Mouse (Mus musculus): ENCODE data around the gene Inha. TPM values are rescaled to one million over a fixed set of nuclear protein-coding genes. Genes with fewer than 3 reads are reported as not detected.

Gene Inha
- polyA plus RNA-seq, 1 experiment from 2014 or later = 10.7 TPM

DNA sequence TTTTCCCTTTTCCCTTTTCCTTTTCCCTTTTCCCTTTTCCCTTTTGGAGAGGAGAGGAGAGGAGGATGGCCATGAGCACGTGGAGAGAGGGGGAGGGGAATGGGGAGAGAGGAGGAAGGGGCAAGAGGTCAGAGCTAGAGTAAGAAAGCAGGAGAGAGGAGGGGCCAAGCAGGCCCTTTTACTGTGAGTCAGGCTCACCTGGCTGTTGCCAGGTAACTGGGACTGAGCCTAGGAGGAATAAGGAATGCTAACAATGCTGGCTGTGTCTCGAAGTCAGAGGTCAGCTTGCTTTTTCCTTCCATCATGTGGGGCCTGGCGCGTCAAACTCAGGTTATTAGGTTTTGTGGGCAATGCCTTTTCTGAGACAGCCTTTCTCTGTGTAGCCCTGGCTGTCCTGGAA, 11.1 kb downstream of the Inha start:
- Histone ChIP-seq H3K27me3 (ENCODE audit: insufficient read depth, low read length) (no peaks in the 10 kb centered on the region), H3K4me3 (ENCODE audit: low read length) (no peak overlapping the region), H3K4me1 (ENCODE audit: insufficient read depth, low read length) (peaks cover 16% of the 10 kb centered on the region), H3K9ac (replicated peaks; ENCODE audit: low read length) (no peak overlapping the region), H3K4me2 (replicated peaks; ENCODE audit: low read depth, low read length) (no peak overlapping the region), H3K27ac (ENCODE audit: low read length) (peak overlapping the region; percentile 20; the same call in 1 of the 2 replicates), H3K9me3 (ENCODE audit: low read length) (no peaks in the 10 kb centered on the region), H3K36me3 (ENCODE audit: insufficient read depth, low read length) (no peaks in the 10 kb centered on the region)
- WGBS = 68% methylated on average over 3 of the region's 4 CpGs
- no peak for ATAC-seq (ENCODE audit: low FRiP score, low TSS enrichment)

DNA sequence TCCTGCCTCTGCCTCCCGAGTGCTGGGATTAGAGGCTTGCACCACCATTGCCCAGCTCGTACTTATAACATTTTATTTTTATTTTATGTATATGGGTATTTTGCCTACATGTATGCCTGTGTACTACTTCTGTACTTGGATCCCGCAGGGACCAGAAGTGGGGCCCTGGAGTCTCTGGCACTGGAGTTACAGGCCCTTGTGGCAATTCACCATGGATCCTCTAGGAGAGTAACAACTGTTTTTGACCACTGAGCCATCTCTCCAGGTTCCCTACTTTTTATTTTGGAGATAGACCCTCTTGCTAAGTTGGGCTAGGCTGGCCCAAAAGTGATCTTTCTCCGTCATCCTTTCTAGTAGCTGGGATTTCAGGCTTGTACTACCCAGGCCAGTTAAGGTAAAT, 11.6 kb downstream of the Inha start:
- Histone ChIP-seq H3K4me3 (ENCODE audit: low read length) (no peak overlapping the region), H3K9me3 (ENCODE audit: low read length) (no peaks in the 10 kb centered on the region), H3K27ac (ENCODE audit: low read length) (peak overlapping the region; percentile 20; the same call in 1 of the 2 replicates), H3K36me3 (ENCODE audit: insufficient read depth, low read length) (no peaks in the 10 kb centered on the region), H3K9ac (replicated peaks; ENCODE audit: low read length) (no peak overlapping the region), H3K4me2 (replicated peaks; ENCODE audit: low read depth, low read length) (no peak overlapping the region), H3K27me3 (ENCODE audit: insufficient read depth, low read length) (no peaks in the 10 kb centered on the region), H3K4me1 (ENCODE audit: insufficient read depth, low read length) (peaks cover 16% of the 10 kb centered on the region)
- ATAC-seq (ENCODE audit: low FRiP score, low TSS enrichment) = no peak
- 94% methylated on average over 4 of the region's 4 CpGs for WGBS

DNA sequence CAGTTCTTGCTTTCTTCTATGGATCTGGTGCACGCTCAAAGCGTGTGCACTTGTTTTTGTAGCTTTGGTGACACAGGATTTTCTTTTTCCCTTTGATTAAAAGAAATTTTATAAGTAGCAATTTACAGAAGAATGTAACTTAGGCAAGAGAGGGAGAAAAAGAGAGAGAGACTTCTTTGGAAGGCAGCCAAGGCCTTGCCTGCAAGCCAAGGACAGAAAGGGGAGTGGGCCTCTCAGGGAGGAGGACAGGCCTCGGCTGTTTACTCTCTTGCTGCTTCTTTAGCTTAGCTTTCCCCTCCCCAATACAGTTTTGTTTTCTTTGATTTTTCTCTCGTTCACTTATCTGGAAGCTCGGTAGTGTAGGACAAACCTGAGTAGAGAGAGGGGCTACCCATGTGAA, 12.7 kb downstream of the Inha start:
- no peak for ATAC-seq (ENCODE audit: low FRiP score, low TSS enrichment)
- Histone ChIP-seq H3K36me3 (ENCODE audit: insufficient read depth, low read length) (no peaks in the 10 kb centered on the region), H3K4me2 (replicated peaks; ENCODE audit: low read depth, low read length) (no peak overlapping the region), H3K4me3 (ENCODE audit: low read length) (no peak overlapping the region), H3K9ac (replicated peaks; ENCODE audit: low read length) (peak overlapping the region; percentile 29), H3K27me3 (ENCODE audit: insufficient read depth, low read length) (no peaks in the 10 kb centered on the region), H3K4me1 (ENCODE audit: insufficient read depth, low read length) (peaks cover 16% of the 10 kb centered on the region), H3K27ac (ENCODE audit: low read length) (peak overlapping the region; percentile 95), H3K9me3 (ENCODE audit: low read length) (no peaks in the 10 kb centered on the region)
- WGBS = 51% methylated on average over 5 of the region's 5 CpGs

DNA sequence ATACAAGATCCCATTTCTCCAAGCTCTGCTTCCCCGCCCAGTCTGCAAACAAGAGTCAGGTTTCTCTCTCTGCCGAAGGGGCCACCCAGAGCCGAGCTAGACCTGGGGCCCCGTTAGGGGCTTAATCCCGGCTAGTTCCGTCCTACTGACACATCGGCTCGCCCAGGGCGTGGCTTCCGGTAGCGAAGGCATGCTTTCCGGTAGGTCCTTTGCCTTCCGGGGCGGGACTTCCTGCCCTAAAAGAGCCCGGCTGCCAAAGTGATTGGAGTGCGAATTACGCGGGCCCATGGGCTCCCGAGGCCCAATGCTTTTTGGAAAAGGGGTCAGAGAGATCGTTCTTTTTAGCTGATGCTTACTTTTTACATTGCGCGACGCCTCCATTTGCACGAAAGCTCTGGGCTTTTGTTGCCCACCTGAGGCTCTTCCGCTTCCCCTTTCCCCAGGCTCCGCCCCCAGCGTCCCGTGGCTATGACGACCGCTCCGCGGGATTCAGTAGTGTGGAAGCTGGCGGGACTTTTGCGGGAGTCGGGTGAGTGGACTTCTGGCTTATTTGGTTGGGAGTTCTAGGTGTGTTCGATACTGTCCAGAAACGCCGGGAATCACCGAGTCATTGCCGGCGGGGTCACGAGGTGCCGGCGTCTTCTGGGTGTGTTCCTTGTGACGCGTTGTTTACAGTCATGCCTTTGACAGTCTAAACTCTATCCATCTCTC, 14.6 kb downstream of the Inha start, which contains the start of gene Stk11ip:
Gene Stk11ip, plus strand, starts transcription at position 209 of the 711 bp plus-strand sequence.
- Histone ChIP-seq H3K4me3 (ENCODE audit: low read length) (peak within 1 kb of the TSS; percentile 66), H3K9ac (replicated peaks; ENCODE audit: low read length) (peak within 1 kb of the TSS; percentile 64), H3K27me3 (ENCODE audit: insufficient read depth, low read length) (no peaks in the 10 kb centered on the region), H3K4me2 (replicated peaks; ENCODE audit: low read depth, low read length) (peak within 1 kb of the TSS; percentile 76), H3K4me1 (ENCODE audit: insufficient read depth, low read length) (peaks cover 16% of the 10 kb centered on the region), H3K9me3 (ENCODE audit: low read length) (no peaks in the 10 kb centered on the region), H3K36me3 (ENCODE audit: insufficient read depth, low read length) (peaks cover 8% of the 10 kb centered on the region; the same call in 1 of the 2 replicates), H3K27ac (ENCODE audit: low read length) (peak within 1 kb of the TSS; percentile 95)
- under 1% methylated on average over 46 of the region's 46 CpGs for WGBS
- peak; percentile 98 for ATAC-seq (ENCODE audit: low FRiP score, low TSS enrichment)

DNA sequence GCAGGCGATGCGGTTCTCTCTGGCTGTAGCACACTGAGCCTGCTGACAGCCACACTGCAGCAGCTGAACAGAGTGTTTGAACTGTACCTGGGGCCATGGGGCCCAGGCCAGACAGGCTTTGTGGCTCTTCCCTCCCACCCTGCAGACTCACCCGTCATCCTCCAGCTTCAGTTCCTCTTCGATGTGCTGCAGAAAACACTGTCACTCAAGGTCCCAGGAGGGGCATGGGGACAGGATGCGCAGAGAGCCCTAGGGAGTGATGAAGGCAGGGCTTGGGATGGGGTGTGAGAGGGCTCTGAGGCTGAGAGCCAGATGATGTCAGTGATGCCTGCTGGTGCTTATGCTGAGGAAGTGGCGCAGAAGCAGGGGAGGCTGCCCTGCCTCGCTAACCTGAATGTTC, 17.8 kb downstream of the Inha start:
- ATAC-seq (ENCODE audit: low FRiP score, low TSS enrichment) = no peak
- Histone ChIP-seq H3K9me3 (ENCODE audit: low read length) (no peaks in the 10 kb centered on the region), H3K27me3 (ENCODE audit: insufficient read depth, low read length) (no peaks in the 10 kb centered on the region), H3K4me2 (replicated peaks; ENCODE audit: low read depth, low read length) (no peak overlapping the region), H3K9ac (replicated peaks; ENCODE audit: low read length) (no peak overlapping the region), H3K27ac (ENCODE audit: low read length) (no peak overlapping the region), H3K36me3 (ENCODE audit: insufficient read depth, low read length) (peaks cover 39% of the 10 kb centered on the region; the same call in 1 of the 2 replicates), H3K4me1 (ENCODE audit: insufficient read depth, low read length) (peaks cover 9% of the 10 kb centered on the region), H3K4me3 (ENCODE audit: low read length) (no peak overlapping the region)
- 92% methylated on average over 7 of the region's 7 CpGs for WGBS

DNA sequence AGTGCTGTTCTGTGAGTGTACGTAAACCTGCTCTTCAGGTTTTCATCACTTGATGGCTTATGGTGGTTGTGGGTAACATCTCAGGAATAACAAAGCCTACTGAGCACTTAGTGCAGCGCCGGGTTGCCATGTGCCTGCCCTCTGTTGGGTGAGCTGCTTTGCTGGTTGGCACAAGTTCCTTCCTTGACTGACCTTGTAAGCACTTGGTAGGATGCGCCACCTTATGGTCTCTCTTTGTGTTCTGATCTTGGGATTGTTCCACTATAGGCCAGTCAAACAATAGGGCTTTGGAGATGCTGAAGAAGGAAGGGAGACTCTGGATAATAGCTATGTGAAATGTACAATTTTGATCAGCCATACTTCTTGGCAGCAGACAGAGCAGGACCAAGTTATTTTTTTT, 23.7 kb downstream of the Inha start:
- no peak for ATAC-seq (ENCODE audit: low FRiP score, low TSS enrichment)
- peaks cover 16% of the 10 kb centered on the region for H3K4me1 ChIP-seq (ENCODE audit: insufficient read depth, low read length)
- H3K36me3 ChIP-seq (ENCODE audit: insufficient read depth, low read length) = peaks cover 70% of the 10 kb centered on the region
- H3K4me3 ChIP-seq (ENCODE audit: low read length) = no peak overlapping the region
- no peak overlapping the region for H3K4me2 ChIP-seq (replicated peaks; ENCODE audit: low read depth, low read length)
- H3K9me3 ChIP-seq (ENCODE audit: low read length) = no peaks in the 10 kb centered on the region
- H3K9ac ChIP-seq (replicated peaks; ENCODE audit: low read length) = no peak overlapping the region
- no peak overlapping the region for H3K27ac ChIP-seq (ENCODE audit: low read length)
- WGBS = 81% methylated on average over 4 of the region's 4 CpGs
- H3K27me3 ChIP-seq (ENCODE audit: insufficient read depth, low read length) = no peaks in the 10 kb centered on the region

DNA sequence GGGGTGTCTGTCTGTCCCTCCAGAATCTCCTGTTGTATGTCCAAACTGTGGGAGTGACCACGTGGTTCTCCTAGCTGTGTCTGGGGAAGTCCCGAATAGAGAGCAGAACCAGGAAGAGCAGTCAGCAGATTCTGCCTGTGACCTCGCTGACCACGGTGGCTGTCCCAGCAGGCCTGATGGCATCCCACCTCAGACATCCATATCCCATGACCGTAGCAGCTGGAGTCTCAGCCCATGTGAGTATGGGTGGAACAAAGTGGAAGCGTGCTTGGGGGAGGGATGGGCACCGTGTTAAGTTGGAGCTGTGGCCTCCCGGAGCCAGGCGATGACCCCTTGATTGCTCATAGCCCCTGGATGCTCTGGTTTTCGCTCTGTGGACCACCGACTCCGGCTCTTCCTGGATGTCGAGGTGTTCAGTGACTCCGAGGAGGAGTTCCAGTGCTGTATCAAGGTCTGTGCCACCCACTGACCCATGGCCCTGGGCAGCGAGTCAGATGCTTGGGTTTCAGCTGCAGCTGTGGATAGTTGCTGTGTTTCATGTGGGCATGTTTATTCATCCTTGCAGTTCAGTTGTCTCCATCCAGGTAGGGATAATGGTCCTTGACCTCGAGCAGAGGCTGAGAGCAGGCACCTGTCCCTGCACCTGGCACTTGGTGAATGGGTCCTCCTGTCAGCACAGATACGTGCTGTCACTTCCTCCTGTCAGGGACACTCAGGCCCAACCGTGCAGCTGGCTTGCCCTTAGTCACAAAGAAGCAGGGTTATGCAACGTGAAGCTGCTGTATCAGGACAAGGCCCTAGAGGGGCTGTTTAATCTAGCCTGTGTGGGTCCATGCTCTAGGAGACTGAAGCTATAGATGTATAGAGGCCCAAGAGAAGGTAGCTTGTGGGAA, 25.6 kb downstream of the Inha start:
- WGBS = 58% methylated on average over 19 of the region's 19 CpGs
- Histone ChIP-seq H3K9me3 (ENCODE audit: low read length) (no peaks in the 10 kb centered on the region), H3K4me1 (ENCODE audit: insufficient read depth, low read length) (peaks cover 16% of the 10 kb centered on the region), H3K27ac (ENCODE audit: low read length) (0 out of 2 replicates have a peak overlapping the region, but pooled peaks have one; percentile 43), H3K9ac (replicated peaks; ENCODE audit: low read length) (no peak overlapping the region), H3K27me3 (ENCODE audit: insufficient read depth, low read length) (no peaks in the 10 kb centered on the region), H3K4me3 (ENCODE audit: low read length) (no peak overlapping the region), H3K4me2 (replicated peaks; ENCODE audit: low read depth, low read length) (no peak overlapping the region), H3K36me3 (ENCODE audit: insufficient read depth, low read length) (peaks cover 63% of the 10 kb centered on the region)
- ATAC-seq (ENCODE audit: low FRiP score, low TSS enrichment) = peak; percentile 46

DNA sequence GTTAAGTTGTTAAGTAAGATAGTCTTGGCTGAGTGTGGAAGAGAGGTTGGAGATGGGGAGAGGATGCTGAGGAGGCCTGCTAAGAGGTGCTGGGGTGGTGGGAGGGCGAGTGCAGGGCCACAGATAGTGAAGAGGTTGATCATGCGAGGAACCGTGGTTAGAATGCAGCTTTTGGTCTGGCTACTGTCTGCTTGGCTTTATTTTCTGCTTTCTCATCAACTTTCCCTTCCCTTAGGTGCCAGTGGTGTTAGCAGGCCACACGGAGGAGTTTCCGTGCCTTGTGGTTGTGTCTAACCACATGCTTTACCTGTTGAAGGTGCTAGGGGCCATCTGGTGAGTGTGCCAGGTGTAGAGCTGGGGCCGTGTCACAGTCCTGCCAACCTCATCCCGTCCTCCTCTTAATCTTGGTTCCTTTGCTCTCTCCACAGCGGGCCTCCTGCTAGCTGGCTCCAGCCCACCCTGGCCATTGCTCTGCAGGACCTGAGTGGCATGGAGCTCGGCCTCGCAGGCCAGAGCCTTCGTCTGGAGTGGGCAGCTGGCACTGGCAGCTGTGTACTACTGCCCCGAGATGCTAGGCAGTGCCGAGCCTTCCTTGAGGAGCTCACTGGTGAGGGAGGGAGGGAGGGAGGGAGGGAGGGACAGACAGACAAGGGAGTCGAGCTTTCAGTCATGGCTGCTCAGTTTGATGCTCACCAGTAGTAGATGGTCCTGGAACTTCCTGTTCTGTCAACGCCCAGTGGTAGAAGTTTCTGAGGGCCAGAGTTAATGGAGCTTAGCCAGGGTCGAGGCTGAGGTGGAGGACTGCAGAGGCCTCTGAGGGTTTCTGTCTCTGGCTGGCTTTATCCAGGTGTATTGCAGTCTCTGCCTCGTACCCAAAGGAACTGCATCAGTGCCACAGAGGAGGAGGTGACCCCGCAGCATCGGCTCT, 26.7 kb downstream of the Inha start:
- no peak overlapping the region for H3K9ac ChIP-seq (replicated peaks; ENCODE audit: low read length)
- H3K36me3 ChIP-seq (ENCODE audit: insufficient read depth, low read length) = peaks cover 52% of the 10 kb centered on the region
- no peak overlapping the region for H3K27ac ChIP-seq (ENCODE audit: low read length)
- ATAC-seq (ENCODE audit: low FRiP score, low TSS enrichment) = peak; percentile 35; the same call in 1 of the 2 replicates
- H3K4me3 ChIP-seq (ENCODE audit: low read length) = no peak overlapping the region
- WGBS = 67% methylated on average over 19 of the region's 19 CpGs
- no peak overlapping the region for H3K4me2 ChIP-seq (replicated peaks; ENCODE audit: low read depth, low read length)
- H3K4me1 ChIP-seq (ENCODE audit: insufficient read depth, low read length) = peaks cover 16% of the 10 kb centered on the region
- H3K27me3 ChIP-seq (ENCODE audit: insufficient read depth, low read length) = no peaks in the 10 kb centered on the region
- H3K9me3 ChIP-seq (ENCODE audit: low read length) = no peaks in the 10 kb centered on the region

DNA sequence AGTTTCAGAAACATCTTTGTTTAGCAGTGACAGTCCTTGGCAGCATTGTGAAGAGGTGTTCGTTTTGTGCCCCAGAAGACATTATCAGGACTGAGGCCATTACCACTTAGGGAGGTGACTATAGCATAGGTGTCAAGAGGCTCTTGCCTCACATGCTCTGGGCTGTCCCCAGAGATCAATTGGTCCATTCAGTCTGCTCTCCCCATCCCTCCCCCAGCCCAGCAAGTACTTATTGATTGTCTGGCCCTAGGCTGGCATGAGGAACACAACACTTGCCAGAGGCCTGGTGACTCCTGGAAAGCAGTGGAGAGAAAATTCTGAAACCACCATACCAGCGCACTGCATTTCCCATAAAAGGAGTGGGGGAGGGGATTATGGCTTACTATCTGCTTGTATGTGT, 30.7 kb downstream of the Inha start:
- WGBS = 65% methylated on average over 2 of the region's 2 CpGs
- Histone ChIP-seq H3K27ac (ENCODE audit: low read length) (no peak overlapping the region), H3K27me3 (ENCODE audit: insufficient read depth, low read length) (no peaks in the 10 kb centered on the region), H3K9me3 (ENCODE audit: low read length) (no peaks in the 10 kb centered on the region), H3K4me2 (replicated peaks; ENCODE audit: low read depth, low read length) (no peak overlapping the region), H3K4me3 (ENCODE audit: low read length) (no peak overlapping the region), H3K36me3 (ENCODE audit: insufficient read depth, low read length) (peaks cover 28% of the 10 kb centered on the region), H3K9ac (replicated peaks; ENCODE audit: low read length) (no peak overlapping the region), H3K4me1 (ENCODE audit: insufficient read depth, low read length) (peaks cover 16% of the 10 kb centered on the region)
- ATAC-seq (ENCODE audit: low FRiP score, low TSS enrichment) = no peak
